In genomic region chr7:100325482-100325881, GRCm38 (mm10) we compare ENCODE assay signal across 9 mouse cellular contexts. TPM values are rescaled to one million over a fixed set of nuclear protein-coding genes. Genes with fewer than 3 reads are reported as not detected.
A peak's percentile ranks its signal among the peaks of the same experiment; 100 is the strongest.
DNase-seq lines count a peak whose midpoint lies in the region; ATAC-seq and TF ChIP-seq lines count a peak whose summit lies in the region.
"Had no signal": no experiment of that assay in that cellular context is flagged by ENCODE, and none has a peak within 500 bp of the region (broad histone marks: within the 10 kb centered on the region; RNA-seq: fewer than 3 reads in every experiment).

No protein-coding gene starts in this region.

- DNase-seq in CD4-positive, CD25-positive, alpha-beta regulatory T cell, adult 2 months (ENCODE audit: low read depth, low spot score) = peak; percentile 35
- DNase-seq in left cerebral cortex, adult 2 months (ENCODE audit: extremely low spot score in 1 of 2, low spot score in 2 of 2) = peak; percentile 39 to 60
- DNase-seq in left cerebral cortex, adult 8-10 months (ENCODE audit: low spot score in 2 of 2) = no peak
- peak; percentile 46 for DNase-seq in adrenal gland, postnatal 25 days
- peak; percentile 19 for DNase-seq in forelimb bud, embryonic 11.5 days (ENCODE audit: low read depth, low spot score)
- DNase-seq in left cerebral cortex, postnatal 25 days (ENCODE audit: low spot score in 2 of 2) = peak; percentile 58 to 63

- 71% methylated on average over 6 of the region's 6 CpGs for WGBS in small intestine, adult 2 months

- H3K4me3 ChIP-seq in left cerebral cortex, adult 2 months = no peak overlapping the region
- H3K4me3 ChIP-seq in small intestine, adult 2 months (ENCODE audit: low read depth, low read length) = no peak overlapping the region
- H3K4me3 ChIP-seq: liver, embryonic 15.5 days had no signal

- TF ChIP-seq POLR2A in small intestine, adult 2 months (IDR thresholded peaks at IDR 0.05; ENCODE audit: low read depth, low read length) = no peak

- H3K27me3 ChIP-seq in small intestine, adult 2 months (ENCODE audit: control insufficient read depth, insufficient read depth, low read length) = peaks cover 3% of the 10 kb centered on the region; the same call in 1 of the 2 replicates
- H3K27me3 ChIP-seq: liver, embryonic 15.5 days had no signal

- H3K36me3 ChIP-seq in small intestine, adult 2 months (ENCODE audit: control insufficient read depth, insufficient read depth, low read length) = peaks cover 12% of the 10 kb centered on the region

- intact Hi-C loops in left cerebral cortex, adult 2 months (cut with DNase I) = loop anchor here (1.0 kb wide), 1 partner anchor 45 kb away; no protein-coding TSS in a partner anchor
- intact Hi-C loops in left cerebral cortex, postnatal 25 days (cut with DNase I) = loop anchor here (2.0 kb wide), 1 partner anchor 43 kb away; no protein-coding TSS in a partner anchor

- no peak for ATAC-seq in CD4-positive, CD25-positive, alpha-beta regulatory T cell, adult 4 months

- no peak overlapping the region for H3K27ac ChIP-seq in left cerebral cortex, adult 2 months
- H3K27ac ChIP-seq in small intestine, adult 2 months (ENCODE audit: insufficient read depth, low read depth, low read length) = no peak overlapping the region
- H3K27ac ChIP-seq: liver, embryonic 15.5 days had no signal

- TF ChIP-seq CTCF in left cerebral cortex, adult 2 months (IDR thresholded peaks at IDR 0.05) = peak; percentile 80
- TF ChIP-seq CTCF in small intestine, adult 2 months (IDR thresholded peaks at IDR 0.05; ENCODE audit: extremely low read depth, insufficient read length, insufficient replicate concordance, low read depth, low read length) = peak; percentile 60; the same call in 1 of the 2 replicates

- no peaks in the 10 kb centered on the region for H3K4me1 ChIP-seq in small intestine, adult 2 months (ENCODE audit: control insufficient read depth, insufficient read depth, insufficient read length, low read length)
- H3K4me1 ChIP-seq: liver, embryonic 15.5 days had no signal

RNA-seq across cellular contexts. Expression of gene P4ha3, which starts 40.2 kb away (rescaled TPM):
- not detected for polyA plus RNA-seq in CD4-positive, CD25-positive, alpha-beta regulatory T cell, adult 4 months (2017; shearing (Covaris generic))
- total RNA-seq in left cerebral cortex, adult 2 months (2021) = 1 to 10 TPM; 6.5 to 8.5 TPM
- 1 to 10 TPM; 4.4 to 8.6 (median 6.8) TPM for total RNA-seq in left cerebral cortex, adult 8-10 months (2022)
- 0.81 and 1.3 TPM in 2 replicates for total RNA-seq in adrenal gland, postnatal 25 days (2021)
- total RNA-seq in left cerebral cortex, postnatal 25 days (2021) = 1 to 10 TPM; 6.0 TPM
- polyA plus RNA-seq in small intestine, adult 2 months (2012; rRNA removed) = 0.41 and 0.47 TPM in 2 replicates

RNA-seq across cellular contexts. Expression of gene C2cd3, which starts 46.6 kb away (rescaled TPM):
- 10 to 100 TPM; 34.1 to 35.9 TPM for polyA plus RNA-seq in CD4-positive, CD25-positive, alpha-beta regulatory T cell, adult 4 months (2017; shearing (Covaris generic))
- total RNA-seq in left cerebral cortex, adult 2 months (2021) = 10 to 100 TPM; 25.3 to 28.8 TPM
- total RNA-seq in left cerebral cortex, adult 8-10 months (2022) = 10 to 100 TPM; 19.9 to 27.9 (median 25.3) TPM
- 26.6 and 27.9 TPM in 2 replicates for total RNA-seq in adrenal gland, postnatal 25 days (2021)
- 10 to 100 TPM; 20.4 to 21.5 TPM for total RNA-seq in left cerebral cortex, postnatal 25 days (2021)
- polyA plus RNA-seq in small intestine, adult 2 months (2012; rRNA removed) = 6.6 and 10.1 TPM in 2 replicates

RNA-seq across cellular contexts. Expression of gene Ppme1, which starts 46.6 kb away (rescaled TPM):
- 10 to 100 TPM; 20.8 to 23.7 TPM for polyA plus RNA-seq in CD4-positive, CD25-positive, alpha-beta regulatory T cell, adult 4 months (2017; shearing (Covaris generic))
- total RNA-seq in left cerebral cortex, adult 2 months (2021) = 100 to 1,000 TPM; 220 to 230 TPM
- 100 to 1,000 TPM; 187 to 234 (median 214) TPM for total RNA-seq in left cerebral cortex, adult 8-10 months (2022)
- 54.5 and 70.6 TPM in 2 replicates for total RNA-seq in adrenal gland, postnatal 25 days (2021)
- 100 to 1,000 TPM; 202 to 218 TPM for total RNA-seq in left cerebral cortex, postnatal 25 days (2021)
- 35.1 and 45.8 TPM in 2 replicates for polyA plus RNA-seq in small intestine, adult 2 months (2012; rRNA removed)

Comparison
In these comparisons a context has a peak if more than half of its experiments do, and no peak if none do; other contexts are left out.
1. DNase-seq: peak in CD4-positive, CD25-positive, alpha-beta regulatory T cell, adult 2 months (single experiment), left cerebral cortex, adult 2 months (2 of 2), adrenal gland, postnatal 25 days (single experiment), forelimb bud, embryonic 11.5 days (single experiment) and left cerebral cortex, postnatal 25 days (2 of 2); none in left cerebral cortex, adult 8-10 months (0 of 2).